Mouse (Mus musculus) left cerebral cortex, postnatal 10 days (tissue): ENCODE data around the gene Luzp1. TPM values are rescaled to one million over a fixed set of nuclear protein-coding genes. Genes with fewer than 3 reads are reported as not detected.

Experiments
- DNase-seq, 2 experiments: peaks; one replicate each; pipeline ENCODE4 v3.0.0; 2021 to 2022; ENCODE audit warnings: low spot score in 2 of 2, mixed read lengths in 1 of 2; ENCODE audit errors: extremely low spot score in 1 of 2
- intact Hi-C: fragments of 180-260 bp; cut with DNase I; formaldehyde crosslinking; loops from one replicate; pipeline ENCODE4 v1.15.1; 2025
- total RNA-seq, 2 experiments: library from RNA; stranded (reverse); gene quantifications; 2 replicates each; pipeline ENCODE4 v1.2.3; 2021

Gene Luzp1
- total RNA-seq, 2 experiments from 2014 or later, result 40.0 to 42.6 TPM

DNA sequence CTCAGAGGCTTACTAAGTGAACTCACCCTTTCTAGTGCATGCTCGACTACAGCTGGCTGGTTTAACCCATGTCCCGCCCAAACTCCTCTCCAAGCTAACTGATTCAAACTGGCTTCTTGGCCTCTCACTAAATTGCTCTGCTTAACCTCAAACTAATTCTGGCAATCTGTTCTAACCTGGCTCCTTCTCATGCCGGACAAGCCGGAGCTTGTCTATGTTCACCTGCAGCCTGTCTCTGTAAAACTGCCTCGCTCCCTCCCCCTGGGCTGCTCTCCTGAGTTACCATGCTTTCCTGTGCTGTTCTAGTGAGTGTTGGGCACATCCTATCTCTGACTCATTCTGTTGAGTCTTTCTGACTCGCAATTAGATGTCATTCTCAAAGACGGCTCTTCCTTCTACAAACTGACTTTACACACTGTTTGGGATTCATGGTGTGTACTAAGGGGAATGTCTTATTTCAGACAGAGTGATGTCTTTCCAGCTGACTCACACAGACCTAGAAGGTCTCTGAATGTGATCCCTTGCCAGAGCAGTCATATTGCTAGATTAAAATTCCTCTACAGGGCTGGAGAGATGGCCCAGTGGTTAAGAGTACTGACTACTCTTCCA, 128.8 kb downstream of the Luzp1 start:
- intact Hi-C loops, result no loop called here
- no peak for DNase-seq

DNA sequence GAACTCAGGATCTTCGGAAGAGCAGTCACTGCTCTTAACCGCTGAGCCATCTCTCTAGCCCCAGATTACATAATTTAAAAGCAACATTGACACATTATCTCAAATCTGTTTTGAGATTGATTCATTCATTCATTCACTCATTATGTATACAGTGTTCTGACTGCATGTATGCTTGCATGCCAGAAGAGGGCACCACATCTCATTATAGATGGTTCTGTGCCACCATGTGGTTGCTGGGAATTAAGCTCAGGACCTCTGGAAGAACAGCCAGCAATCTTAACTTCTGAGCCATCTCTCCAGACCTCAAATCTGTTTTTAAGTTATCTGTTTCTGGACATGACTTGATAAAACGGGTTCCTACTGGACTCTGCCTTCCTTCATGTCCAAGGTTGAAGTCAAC, 130.3 kb downstream of the Luzp1 start:
- intact Hi-C loops, result loop anchor here (5.0 kb wide), 1 partner anchor 143 kb away; no protein-coding TSS in a partner anchor

DNA sequence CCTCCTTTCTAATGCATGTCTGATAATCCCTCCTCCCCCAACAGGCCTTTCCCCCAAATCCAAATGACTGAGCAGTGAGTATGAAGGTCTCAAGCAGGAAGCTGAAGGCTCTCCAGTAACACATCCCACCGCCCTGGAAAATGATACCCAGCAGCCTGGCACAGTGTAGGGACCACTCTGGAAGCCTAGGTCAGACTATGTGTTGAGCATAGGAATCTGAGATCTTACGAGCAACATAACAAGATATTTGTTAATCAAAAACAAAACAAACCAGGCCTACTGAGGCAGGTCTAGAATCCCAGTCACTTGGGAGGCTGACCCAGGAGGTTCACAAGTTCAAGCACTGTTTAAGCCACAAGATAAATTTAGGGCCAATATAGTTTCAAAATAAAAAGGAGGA, 131.0 kb downstream of the Luzp1 start:
- intact Hi-C loops, result loop anchor here (5.0 kb wide), 1 partner anchor 143 kb away; no protein-coding TSS in a partner anchor
- DNase-seq, result no peak

More for the DNA sequence above, 130.3 kb downstream of the Luzp1 start:
- DNase-seq, result no peak

GRCm38 (mm10) chr4:136601476-136601875, 131.9 kb downstream of the Luzp1 start:
- intact Hi-C loops, result loop anchor here (5.0 kb wide), 1 partner anchor 144 kb away; no protein-coding TSS in a partner anchor
- peak; percentile 59 to 82 for DNase-seq

DNA sequence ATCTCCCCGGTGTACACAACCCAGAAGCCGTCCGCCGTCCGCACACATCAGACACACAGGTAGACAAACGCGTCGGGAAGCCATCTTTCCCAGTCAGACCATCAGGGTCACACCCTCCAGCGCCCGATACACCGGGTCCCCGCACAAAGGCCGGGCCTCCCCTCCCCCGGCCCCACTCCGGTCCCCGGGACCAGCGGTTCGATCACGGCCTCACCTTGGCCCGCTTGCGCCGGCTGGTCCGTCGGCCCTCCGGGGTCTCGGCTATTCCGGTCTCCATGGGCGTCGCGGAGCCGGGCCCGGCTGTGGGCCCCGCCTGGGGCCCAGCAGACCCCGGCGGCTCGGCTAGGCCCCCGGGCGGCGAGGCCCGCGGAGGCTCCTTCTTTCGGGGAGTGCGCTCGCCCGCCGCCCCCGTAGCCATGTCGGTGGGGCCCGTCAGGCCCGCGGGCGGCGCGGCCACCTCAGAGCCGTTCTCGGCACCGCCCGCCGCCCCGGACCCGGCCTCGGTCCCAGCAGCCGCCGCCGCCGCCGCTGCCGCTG, 132.5 kb downstream of the Luzp1 start:
- intact Hi-C loops, result loop anchor here (5.0 kb wide), 1 partner anchor 145 kb away; no protein-coding TSS in a partner anchor
- DNase-seq, result peak in 1 of 2 experiments; percentile 58

GRCm38 (mm10) chr4:136602568-136602967, 133.0 kb downstream of the Luzp1 start, which contains the start of gene Kdm1a:
Gene Kdm1a, minus strand, starts transcription at chr4:136602723.
- intact Hi-C loops, result loop anchor here (5.0 kb wide), 1 partner anchor 145 kb away; no protein-coding TSS in a partner anchor
- DNase-seq, result peak; percentile 90 to 96

Other genes with a start within 250 kb of the Luzp1 start
- 1 to 10 TPM in 1 of 2 experiments, under 1 TPM in 1; 0.51 to 1.0 TPM for gene Tcea3, start 222.0 kb upstream of the Luzp1 start, total RNA-seq
- gene Zfp46, start 185.1 kb upstream of the Luzp1 start, total RNA-seq, result 100 to 1,000 TPM; 115 to 116 TPM
- 100 to 1,000 TPM; 107 to 121 TPM for gene Hnrnpr, start 158.8 kb upstream of the Luzp1 start, total RNA-seq
- 1 to 10 TPM; 5.8 to 7.5 TPM for gene Htr1d, start 46.2 kb upstream of the Luzp1 start, total RNA-seq
- under 1 TPM; 0.19 to 0.73 TPM for gene 6030445D17Rik, start 7.5 kb upstream of the Luzp1 start, total RNA-seq
- 100 to 1,000 TPM; 128 to 139 TPM for gene Kdm1a, start 133.0 kb downstream of the Luzp1 start, total RNA-seq
- gene Tex46, start 140.7 kb downstream of the Luzp1 start, total RNA-seq, result not detected
- gene Lactbl1, start 152.9 kb downstream of the Luzp1 start, total RNA-seq, result under 1 TPM in 1 of 2 experiments, not detected in 1; 0.14 TPM